Mouse (Mus musculus) spleen, adult 2 months (tissue): ENCODE data around the gene Vamp4.

Source experiments
- CTCF ChIP-seq: fragments of 200-500 bp; IDR thresholded peaks from 2 replicates; pipeline ENCODE4 v1.5.1; 2011; ENCODE audit warnings: mild to moderate bottlenecking, inconsistent platforms; ENCODE audit not compliant: insufficient read depth, insufficient read length, insufficient replicate concordance; ENCODE audit errors: extremely low read depth
- POLR2A ChIP-seq: fragments of 200-500 bp; IDR thresholded peaks from 2 replicates; pipeline ENCODE4 v1.6.1; 2011; ENCODE audit warnings: low read depth, low read length, inconsistent platforms

DNA sequence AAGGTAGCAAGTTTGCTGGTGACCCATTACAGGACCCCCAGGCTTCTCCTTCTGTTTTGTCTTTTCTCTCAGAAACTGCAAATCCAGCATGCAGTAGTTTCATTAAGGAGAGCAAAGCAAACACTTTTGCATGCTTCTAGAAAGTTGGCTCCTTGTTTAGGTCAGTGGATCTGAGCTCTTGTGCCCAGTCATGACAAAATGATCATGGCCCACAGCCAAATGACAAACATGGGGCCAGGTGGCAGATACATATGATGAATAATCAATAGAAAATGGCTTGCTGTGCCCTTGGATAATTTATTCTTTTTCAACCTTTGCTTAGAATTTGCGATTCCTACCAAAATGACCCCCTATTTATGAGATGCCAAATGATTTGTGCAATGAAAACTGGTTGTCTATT is 69.5 kb downstream of the Vamp4 start:
- TF ChIP-seq POLR2A (no peak), CTCF (no peak)
